22 mouse cellular contexts compared by ENCODE assay signal in the genomic region with DNA sequence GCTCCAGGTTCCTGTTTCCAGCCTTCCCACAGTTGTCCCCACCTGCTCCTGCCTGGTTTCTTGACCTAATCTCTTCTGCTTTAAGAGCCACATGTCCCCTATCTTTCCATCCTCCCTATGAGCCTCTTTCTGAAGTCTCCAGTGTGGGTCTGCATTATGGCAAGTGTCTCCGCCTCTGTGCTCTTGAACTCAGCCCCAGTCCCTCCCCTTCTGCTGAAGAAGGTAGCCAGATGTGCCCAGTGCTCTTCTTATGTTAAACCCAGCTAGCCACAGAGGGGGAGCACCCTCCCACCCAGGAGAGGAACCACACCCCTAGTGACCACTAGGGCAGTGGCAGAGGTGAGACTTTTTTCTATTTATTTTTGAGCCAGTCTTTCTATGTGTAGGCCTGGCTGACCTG. TPM values are rescaled to one million over a fixed set of nuclear protein-coding genes. Genes with fewer than 3 reads are reported as not detected.
DNase-seq lines count a peak whose midpoint lies in the region; ATAC-seq and TF ChIP-seq lines count a peak whose summit lies in the region.
"Had no signal": no experiment of that assay in that cellular context is flagged by ENCODE, and none has a peak within 500 bp of the region (broad histone marks: within the 10 kb centered on the region; RNA-seq: fewer than 3 reads in every experiment).

No protein-coding gene starts in this region.

- no peak for DNase-seq in liver, embryonic 11.5 days (ENCODE audit: low spot score)
- DNase-seq in liver, postnatal 0 days = no peak
- DNase-seq in ES-E14 (ENCODE audit: low read depth, low spot score) = no peak
- no peak for DNase-seq in embryonic facial prominence, embryonic 10.5 days (ENCODE audit: low spot score)
- DNase-seq in heart, postnatal 25 days (ENCODE audit: low spot score) = no peak
- no peak for DNase-seq in kidney, postnatal 14 days
- DNase-seq: adrenal gland, postnatal 14 days; cerebellum, adult 11-12 months; cerebellum, adult 9-10 months; cerebellum, postnatal 25 days; gastrocnemius, postnatal 10 days; heart, adult 18-20 months; heart, postnatal 14 days had no signal

- no peak overlapping the region for H3K4me2 ChIP-seq in liver, embryonic 11.5 days
- H3K4me2 ChIP-seq in liver, postnatal 0 days (ENCODE audit: low read depth, low read length) = no peak overlapping the region
- H3K4me2 ChIP-seq: embryonic facial prominence, embryonic 13.5 days; forebrain, embryonic 12.5 days; heart, embryonic 11.5 days; heart, embryonic 15.5 days had no signal

- no peaks in the 10 kb centered on the region for H3K4me1 ChIP-seq in liver, embryonic 11.5 days (replicated peaks; ENCODE audit: control insufficient read depth, insufficient read depth, low read length)
- H3K4me1 ChIP-seq in liver, postnatal 0 days (ENCODE audit: insufficient read depth) = peaks cover 13% of the 10 kb centered on the region
- peaks cover 84% of the 10 kb centered on the region for H3K4me1 ChIP-seq in E14TG2a.4 (replicated peaks; ENCODE audit: low read depth, low read length)
- H3K4me1 ChIP-seq in ES-E14 (ENCODE audit: control insufficient read depth in 2 of 2, insufficient read depth in 2 of 2, low read length in 2 of 2, poor library complexity in 1 of 2) = peaks cover 0 to 22% of the 10 kb centered on the region in 2 experiments; a peak in 2 of 4 replicates
- H3K4me1 ChIP-seq in embryonic facial prominence, embryonic 10.5 days = peaks cover 29% of the 10 kb centered on the region

- TF ChIP-seq EP300 in liver, postnatal 0 days (IDR thresholded peaks at IDR 0.05; ENCODE audit: low read depth) = no peak

- in situ Hi-C loops in ES-E14 (cut with MboI; ENCODE audit: low sequenced_read_pairs in 2 of 2, unreplicated experiment in 2 of 2) = loop anchor here in 1 of 2 experiments (25.0 kb wide), 1 partner anchor 352 kb away; no protein-coding TSS in a partner anchor

- no peak for TF ChIP-seq CTCF in liver, postnatal 0 days (IDR thresholded peaks at IDR 0.05; ENCODE audit: low read depth)
- no peak for TF ChIP-seq CTCF in E14TG2a.4 (conservative IDR thresholded peaks at IDR 0.05; ENCODE audit: low read length)

- H3K9me3 ChIP-seq in liver, embryonic 11.5 days (ENCODE audit: control insufficient read depth, low read length) = no peaks in the 10 kb centered on the region
- H3K9me3 ChIP-seq in liver, postnatal 0 days (ENCODE audit: low read length) = no peaks in the 10 kb centered on the region
- H3K9me3 ChIP-seq in E14TG2a.4 (ENCODE audit: low read length) (peaks cover 14% of the 10 kb centered on the region), ES-E14 (ENCODE audit: control insufficient read depth, insufficient read depth, low read depth, low read length) (no peaks in the 10 kb centered on the region)
- no peaks in the 10 kb centered on the region for H3K9me3 ChIP-seq in embryonic facial prominence, embryonic 10.5 days
- H3K9me3 ChIP-seq: embryonic facial prominence, embryonic 13.5 days; forebrain, embryonic 12.5 days; heart, embryonic 15.5 days had no signal

- no peak overlapping the region for H3K4me3 ChIP-seq in liver, embryonic 11.5 days (ENCODE audit: low read depth, low read length)
- no peak overlapping the region for H3K4me3 ChIP-seq in liver, postnatal 0 days (ENCODE audit: low read depth, low read length)
- H3K4me3 ChIP-seq in E14TG2a.4 (replicated peaks; ENCODE audit: low read length) (peak overlapping the region; percentile 13; the same call in 1 of the 2 replicates), ES-E14 (ENCODE audit: insufficient read depth in 1 of 2, low read depth in 1 of 2, low read length in 2 of 2, poor library complexity in 1 of 2, severe bottlenecking in 1 of 2) (no peak overlapping the region)
- H3K4me3 ChIP-seq in embryonic facial prominence, embryonic 10.5 days = no peak overlapping the region
- H3K4me3 ChIP-seq: embryonic facial prominence, embryonic 13.5 days; forebrain, embryonic 12.5 days; heart, embryonic 15.5 days had no signal

- intact Hi-C loops in heart, postnatal 25 days (cut with DNase I) = loop anchor here (10.0 kb wide), 1 partner anchor 889 kb away; no protein-coding TSS in a partner anchor

- no peaks in the 10 kb centered on the region for H3K36me3 ChIP-seq in liver, embryonic 11.5 days (ENCODE audit: control insufficient read depth, insufficient read depth, low read length)
- no peaks in the 10 kb centered on the region for H3K36me3 ChIP-seq in liver, postnatal 0 days (replicated peaks; ENCODE audit: insufficient read depth, low read length)
- H3K36me3 ChIP-seq in E14TG2a.4 (ENCODE audit: insufficient read depth, low read length) (no peaks in the 10 kb centered on the region), ES-E14 (ENCODE audit: control insufficient read depth, insufficient read depth, low read length, poor library complexity, severe bottlenecking) (no peaks in the 10 kb centered on the region; the same call in 1 of the 2 replicates)
- H3K36me3 ChIP-seq in embryonic facial prominence, embryonic 10.5 days (replicated peaks) = no peaks in the 10 kb centered on the region
- H3K36me3 ChIP-seq: embryonic facial prominence, embryonic 13.5 days; forebrain, embryonic 12.5 days; heart, embryonic 15.5 days had no signal

- no peaks in the 10 kb centered on the region for H3K27me3 ChIP-seq in liver, embryonic 11.5 days (replicated peaks; ENCODE audit: control insufficient read depth, insufficient read depth, low read length)
- no peaks in the 10 kb centered on the region for H3K27me3 ChIP-seq in liver, postnatal 0 days (ENCODE audit: insufficient read depth, low read length)
- no peaks in the 10 kb centered on the region for H3K27me3 ChIP-seq in E14TG2a.4 (ENCODE audit: insufficient read depth, low read length)
- no peaks in the 10 kb centered on the region for H3K27me3 ChIP-seq in embryonic facial prominence, embryonic 10.5 days (replicated peaks; ENCODE audit: low read depth, poor library complexity, severe bottlenecking)
- H3K27me3 ChIP-seq: embryonic facial prominence, embryonic 13.5 days; heart, embryonic 15.5 days had no signal

- ATAC-seq in liver, embryonic 11.5 days (replicated peaks; ENCODE audit: low FRiP score) = peak; percentile 8; the same call in 1 of the 2 replicates
- ATAC-seq in liver, postnatal 0 days = no peak
- ATAC-seq: activated CD4-positive, CD25-positive, alpha-beta regulatory T cell, adult 4 months; forebrain, embryonic 16.5 days; hindbrain, embryonic 16.5 days; inflammation-experienced regulatory T-cells, adult 6 months had no signal

- WGBS in liver, embryonic 11.5 days = 74% methylated on average over 1 of the region's 1 CpGs
- WGBS in liver, postnatal 0 days (ENCODE audit: insufficient replicate concordance) = 71% methylated on average over 1 of the region's 1 CpGs
- WGBS in embryonic facial prominence, embryonic 10.5 days = 84% methylated on average over 1 of the region's 1 CpGs

- H3K27ac ChIP-seq in liver, embryonic 11.5 days (ENCODE audit: low read depth, low read length) = no peak overlapping the region
- H3K27ac ChIP-seq in liver, postnatal 0 days (ENCODE audit: low read depth) = no peak overlapping the region
- H3K27ac ChIP-seq in ES-E14 (ENCODE audit: insufficient read depth, low read depth, low read length, poor library complexity, severe bottlenecking) = peak overlapping the region; percentile 67; the same call in 1 of the 2 replicates
- peak overlapping the region; percentile 51; the same call in 1 of the 2 replicates for H3K27ac ChIP-seq in embryonic facial prominence, embryonic 10.5 days (replicated peaks)
- H3K27ac ChIP-seq: forebrain, embryonic 12.5 days; heart, embryonic 15.5 days had no signal

- no peak overlapping the region for H3K9ac ChIP-seq in liver, embryonic 11.5 days (ENCODE audit: low read depth, low read length)
- no peak overlapping the region for H3K9ac ChIP-seq in liver, postnatal 0 days (replicated peaks)
- H3K9ac ChIP-seq in ES-E14 (ENCODE audit: insufficient read depth, low read depth, low read length, poor library complexity, severe bottlenecking) = no peak overlapping the region
- H3K9ac ChIP-seq: embryonic facial prominence, embryonic 13.5 days; forebrain, embryonic 12.5 days; heart, embryonic 15.5 days had no signal

TF ChIP-seq in ES-E14, 5 proteins besides CTCF, POLR2A, EP300 and RAD21:
- TF ChIP-seq ZC3H11A (IDR thresholded peaks at IDR 0.05; ENCODE audit: borderline replicate concordance, low read depth, low read length) (no peak), HCFC1 (IDR thresholded peaks at IDR 0.05; ENCODE audit: borderline replicate concordance, insufficient read depth, low read length) (no peak), MAFK (IDR thresholded peaks at IDR 0.05; ENCODE audit: insufficient read depth, low read depth, low read length) (no peak), ZNF384 (IDR thresholded peaks at IDR 0.05; ENCODE audit: low read depth, low read length) (no peak), CHD2 (IDR thresholded peaks at IDR 0.05; ENCODE audit: low read depth, low read length) (no peak)

RNA-seq across cellular contexts. Expression of a gene that starts 56.7 kb away (rescaled TPM):
- 8.4 and 9.5 TPM in 2 replicates for polyA plus RNA-seq in liver, embryonic 11.5 days (2014; fragmentation: Nextera tagmentation; extraction: Ambion mirVana)
- 7.0 and 8.9 TPM in 2 replicates for polyA plus RNA-seq in liver, postnatal 0 days (2015; fragmentation: Nextera tagmentation; extraction: Ambion mirVana)
- total RNA-seq in ES-E14 (2012; rRNA removed) = 7.2 and 10.0 TPM in 2 replicates
- 8.0 and 8.5 TPM in 2 replicates for polyA plus RNA-seq in embryonic facial prominence, embryonic 10.5 days (2016; fragmentation: Nextera tagmentation; extraction: Ambion mirVana)
- 10 to 100 TPM in 1 of 2 experiments, 1 to 10 TPM in 1; 3.4 to 23.9 TPM for total RNA-seq in heart, postnatal 25 days (2021)

Comparison
In these comparisons a context has a peak if more than half of its experiments do, and no peak if none do; other contexts are left out.
1. H3K27ac ChIP-seq: peak in ES-E14 (single experiment) and embryonic facial prominence, embryonic 10.5 days (single experiment); none in liver, embryonic 11.5 days (single experiment) and liver, postnatal 0 days (single experiment).